Mouse (Mus musculus) embryonic fibroblast, embryonic 13.5 days (primary cell): ENCODE results near the gene Sgip1. TPM values are rescaled to one million over a fixed set of nuclear protein-coding genes. Genes with fewer than 3 reads are reported as not detected.
A peak's percentile ranks its signal among the peaks of the same experiment; 100 is the strongest.

ENCODE experiments used
- H3K27ac ChIP-seq: 2 replicates; pipeline ENCODE4 v1.5.1; 2012; ENCODE audit warnings: low read length, control low read depth, inconsistent platforms; ENCODE audit not compliant: insufficient read depth
- H3K4me1 ChIP-seq: 2 replicates; pipeline ENCODE4 v1.6.1; 2011; ENCODE audit warnings: low read length; ENCODE audit not compliant: control insufficient read depth, insufficient read depth
- H3K4me3 ChIP-seq: 2 replicates; pipeline ENCODE4 v1.5.1; 2011; ENCODE audit warnings: mild to moderate bottlenecking, control low read depth, low read length; ENCODE audit not compliant: insufficient read depth
- CTCF ChIP-seq: IDR thresholded peaks from 2 replicates; pipeline ENCODE4 v1.5.1; 2011; ENCODE audit warnings: mild to moderate bottlenecking, control low read depth, low read length, moderate library complexity, borderline replicate concordance; ENCODE audit not compliant: insufficient read depth
- POLR2A ChIP-seq: IDR thresholded peaks from 2 replicates; pipeline ENCODE4 v1.6.1; 2011; ENCODE audit warnings: low read depth, mild to moderate bottlenecking, control low read depth, low read length, moderate library complexity
- polyA plus RNA-seq: library from polyadenylated mRNA; stranded (reverse); fragments of >200 nt; gene quantifications from 2 replicates; pipeline ENCODE4 v1.2.4, GENCODE M21; 2011; ENCODE audit warnings: low read depth; ENCODE audit not compliant: missing spikeins, insufficient read length

The Sgip1 gene
- polyA plus RNA-seq, 1 experiment: 2.6 TPM

- H3K27ac ChIP-seq: no peak overlapping the region
- TF ChIP-seq CTCF (peak; percentile 37; the same call in 1 of the 2 replicates), POLR2A (no peak)
- no peak overlapping the region for H3K4me3 ChIP-seq
- no peaks in the 10 kb centered on the region for H3K4me1 ChIP-seq
These were observed 245.8 kb downstream of the Sgip1 start for GRCm38 (mm10) chr4:102986917-102987316.

GRCm38 (mm10) chr4:102987325-102987724 is 246.2 kb downstream of the Sgip1 start:
- TF ChIP-seq CTCF (no peak), POLR2A (no peak)
- Histone ChIP-seq H3K4me3 (no peak overlapping the region), H3K4me1 (no peaks in the 10 kb centered on the region), H3K27ac (no peak overlapping the region)

GRCm38 (mm10) chr4:102987756-102988155 is 246.7 kb downstream of the Sgip1 start:
- Histone ChIP-seq H3K27ac (no peak overlapping the region), H3K4me1 (no peaks in the 10 kb centered on the region), H3K4me3 (no peak overlapping the region)
- TF ChIP-seq POLR2A: no peak

GRCm38 (mm10) chr4:102988526-102988925 is 247.4 kb downstream of the Sgip1 start:
- Histone ChIP-seq H3K4me3 (no peak overlapping the region), H3K27ac (no peak overlapping the region), H3K4me1 (no peaks in the 10 kb centered on the region)
- TF ChIP-seq CTCF (no peak), POLR2A (no peak)

GRCm38 (mm10) chr4:102989391-102989790 is 248.3 kb downstream of the Sgip1 start:
- TF ChIP-seq CTCF (no peak), POLR2A (no peak)
- no peaks in the 10 kb centered on the region for H3K4me1 ChIP-seq
- H3K27ac ChIP-seq: no peak overlapping the region
- H3K4me3 ChIP-seq: no peak overlapping the region

GRCm38 (mm10) chr4:102990016-102990415 is 248.9 kb downstream of the Sgip1 start:
- Histone ChIP-seq H3K4me1 (no peaks in the 10 kb centered on the region), H3K27ac (no peak overlapping the region), H3K4me3 (no peak overlapping the region)
- no peak for TF ChIP-seq POLR2A

- no peaks in the 10 kb centered on the region for H3K4me1 ChIP-seq
- H3K27ac ChIP-seq: no peak overlapping the region
- no peak overlapping the region for H3K4me3 ChIP-seq
- no peak for TF ChIP-seq POLR2A
- no peak for TF ChIP-seq CTCF
These were observed 249.7 kb downstream of the Sgip1 start for GRCm38 (mm10) chr4:102990595-102991340.

GRCm38 (mm10) chr4:102991685-102992084 is 250.6 kb downstream of the Sgip1 start:
- H3K27ac ChIP-seq: no peak overlapping the region
- no peaks in the 10 kb centered on the region for H3K4me1 ChIP-seq
- H3K4me3 ChIP-seq: no peak overlapping the region
- TF ChIP-seq CTCF: no peak

- no peak overlapping the region for H3K27ac ChIP-seq
- TF ChIP-seq POLR2A (no peak), CTCF (no peak)
- H3K4me3 ChIP-seq: no peak overlapping the region
- H3K4me1 ChIP-seq: peaks cover 12% of the 10 kb centered on the region
These were observed 263.6 kb downstream of the Sgip1 start for GRCm38 (mm10) chr4:103004681-103005080.

- H3K27ac ChIP-seq: peak overlapping the region; percentile 87
- no peak for TF ChIP-seq POLR2A
- TF ChIP-seq CTCF: no peak
- peaks cover 12% of the 10 kb centered on the region for H3K4me1 ChIP-seq
- H3K4me3 ChIP-seq: no peak overlapping the region
These were observed 264.3 kb downstream of the Sgip1 start for GRCm38 (mm10) chr4:103005190-103005945.
